Mouse (Mus musculus): Measurements from ENCODE around the gene Dnm3.

DNA sequence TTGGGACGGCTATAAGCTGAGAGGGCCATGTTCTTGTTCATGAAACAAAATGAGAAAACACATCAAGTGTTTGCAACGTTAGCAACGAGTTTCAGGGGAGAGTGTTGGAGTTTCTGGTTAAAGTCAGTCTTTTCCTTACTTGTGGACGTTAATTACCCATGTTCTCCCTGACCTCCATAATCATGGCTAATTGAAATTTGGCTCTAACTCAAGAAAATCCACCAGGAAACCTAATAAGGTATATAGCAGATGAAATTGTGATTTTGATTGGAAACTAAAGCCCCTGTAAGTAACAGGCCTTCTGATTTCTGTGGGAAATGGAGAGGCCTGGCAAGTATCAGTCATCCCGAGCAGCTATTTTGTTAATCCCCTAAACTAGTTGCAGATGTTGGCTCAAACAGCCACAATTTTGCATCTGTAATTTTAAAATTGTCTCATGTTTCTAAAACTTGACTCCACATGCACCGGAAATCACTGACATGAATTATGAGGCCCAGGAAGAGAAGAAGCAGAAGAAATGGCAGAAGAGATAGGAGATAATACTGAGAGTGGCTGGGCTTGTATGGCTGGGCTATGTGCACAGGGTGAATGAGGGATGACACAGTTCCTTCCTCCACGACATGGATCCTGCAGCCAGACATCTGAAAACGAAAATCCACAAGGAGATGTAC is 223.7 kb downstream of the Dnm3 start:
- TF ChIP-seq CTCF (IDR thresholded peaks at IDR 0.05; ENCODE audit: insufficient read depth, low read length) (no peak), POLR2A (IDR thresholded peaks at IDR 0.05; ENCODE audit: borderline replicate concordance, extremely low read depth, low read depth, low read length) (no peak)

All from lung, adult 2 months (tissue).